Mouse (Mus musculus) E14TG2a.4 (cell line): ENCODE measurements around the gene Rbfox1.

ENCODE experiments used
- CTCF ChIP-seq: conservative IDR thresholded peaks from 2 replicates; pipeline ENCODE4 v1.5.1; 2014; ENCODE audit warnings: low read length
- NANOG ChIP-seq: IDR thresholded peaks from 2 replicates; pipeline ENCODE4 v1.6.1; 2014; ENCODE audit warnings: borderline replicate concordance, low read length, mixed read lengths

GRCm38 (mm10) chr16:7036566-7036965, 1151.4 kb downstream of the Rbfox1 start:
- TF ChIP-seq CTCF (no peak), NANOG (no peak)
